Mouse (Mus musculus) liver, postnatal 0 days (tissue): Measurements from ENCODE around the gene Gm20390.

ENCODE experiments used
- CTCF ChIP-seq: sonication (generic); IDR thresholded peaks from 2 replicates; pipeline ENCODE4 v1.5.1; 2016; ENCODE audit warnings: antibody characterized with exemption, low read depth
- EP300 ChIP-seq: IDR thresholded peaks from 2 replicates; pipeline ENCODE4 v1.6.1; 2016; ENCODE audit warnings: antibody characterized with exemption, low read depth, mild to moderate bottlenecking

- TF ChIP-seq CTCF (no peak), EP300 (no peak)
Observed at GRCm38 (mm10) chr11:93957031-93957555, 11.0 kb downstream of the Gm20390 start.
